Mouse (Mus musculus): ENCODE measurements at regions not wholly inside any gene's neighbourhood (a gene's known extent, or its start where the extent isn't known, plus 50 kb on each side); places are given as distances from the start of the nearest gene placed in this dataset.
A peak's percentile ranks its signal among the peaks of the same experiment; 100 is the strongest.

- DNase-seq (ENCODE audit: low spot score in 2 of 2): no peak
These were observed 77.5 kb upstream of the Gadd45a start for GRCm38 (mm10) chr6:67114753-67115152.

- no peak for DNase-seq (ENCODE audit: low spot score in 2 of 2)
These were observed 76.5 kb upstream of the Gadd45a start for GRCm38 (mm10) chr6:67113686-67114278.

- DNase-seq (ENCODE audit: low spot score in 2 of 2): no peak
These were observed 76.0 kb upstream of the Gadd45a start for GRCm38 (mm10) chr6:67113261-67113660.

GRCm38 (mm10) chr6:67112311-67112710 is 75.1 kb upstream of the Gadd45a start:
- DNase-seq (ENCODE audit: low spot score in 2 of 2): no peak

GRCm38 (mm10) chr6:67111581-67111980 is 74.3 kb upstream of the Gadd45a start:
- DNase-seq (ENCODE audit: low spot score in 2 of 2): no peak

- DNase-seq (ENCODE audit: low spot score in 2 of 2): no peak
These were observed 73.1 kb upstream of the Gadd45a start for GRCm38 (mm10) chr6:67110391-67110790.

GRCm38 (mm10) chr6:67109774-67110173 is 72.5 kb upstream of the Gadd45a start:
- no peak for DNase-seq (ENCODE audit: low spot score in 2 of 2)

- no peak for DNase-seq (ENCODE audit: low spot score in 2 of 2)
These were observed 70.3 kb upstream of the Gadd45a start for GRCm38 (mm10) chr6:67107517-67107916.

- DNase-seq (ENCODE audit: low spot score in 2 of 2): no peak
These were observed 69.2 kb upstream of the Gadd45a start for GRCm38 (mm10) chr6:67106493-67106892.

- DNase-seq (ENCODE audit: low spot score in 2 of 2): no peak
These were observed 68.1 kb upstream of the Gadd45a start for GRCm38 (mm10) chr6:67105386-67105785.

- DNase-seq (ENCODE audit: low spot score in 2 of 2): no peak
These were observed 66.9 kb upstream of the Gadd45a start for GRCm38 (mm10) chr6:67104205-67104604.

GRCm38 (mm10) chr6:67102541-67103134 is 65.4 kb upstream of the Gadd45a start:
- peak in 1 of 2 experiments; percentile 19 for DNase-seq (ENCODE audit: low spot score in 2 of 2)

GRCm38 (mm10) chr6:67102014-67102413 is 64.8 kb upstream of the Gadd45a start:
- DNase-seq (ENCODE audit: low spot score in 2 of 2): no peak

GRCm38 (mm10) chr6:67094426-67094825 is 57.2 kb upstream of the Gadd45a start:
- DNase-seq (ENCODE audit: low spot score in 2 of 2): no peak

GRCm38 (mm10) chr6:67093128-67093527 is 55.9 kb upstream of the Gadd45a start:
- DNase-seq (ENCODE audit: low spot score in 2 of 2): no peak

GRCm38 (mm10) chr6:67090150-67090549 is 52.9 kb upstream of the Gadd45a start:
- no peak for DNase-seq (ENCODE audit: low spot score in 2 of 2)

- DNase-seq (ENCODE audit: low spot score in 2 of 2): no peak
These were observed 52.4 kb upstream of the Gadd45a start for GRCm38 (mm10) chr6:67089530-67090140.

- no peak for DNase-seq (ENCODE audit: low spot score in 2 of 2)
These were observed 51.6 kb upstream of the Gadd45a start for GRCm38 (mm10) chr6:67088741-67089455.

GRCm38 (mm10) chr6:67087837-67088440 is 50.7 kb upstream of the Gadd45a start:
- DNase-seq (ENCODE audit: low spot score in 2 of 2): no peak

- no peak for DNase-seq (ENCODE audit: low spot score in 2 of 2)
These were observed 50.1 kb upstream of the Gadd45a start for GRCm38 (mm10) chr6:67087393-67087792.

All from frontal cortex, postnatal 25 days (tissue).